Mouse (Mus musculus) intestine, embryonic 14.5 days (tissue): ENCODE results near the gene Them7. TPM values are rescaled to one million over a fixed set of nuclear protein-coding genes. Genes with fewer than 3 reads are reported as not detected.
A peak's percentile ranks its signal among the peaks of the same experiment; 100 is the strongest.

ENCODE experiments used
- ATAC-seq: fragments of 200-750 bp; cut with Nextera tagmentation; replicated peaks from 2 replicates; pipeline ENCODE4 v1.8.0; 2017; ENCODE audit warnings: low read depth, moderate number of reproducible peaks, moderate TSS enrichment, moderate library complexity; ENCODE audit not compliant: low FRiP score, low TSS enrichment
- DNase-seq: peaks from one replicate; pipeline ENCODE4 v3.0.0-alpha.2; 2018; ENCODE audit warnings: low spot score
- H3K27ac ChIP-seq: fragments of 300-500 bp; sonication (generic); 2 replicates; pipeline ENCODE4 v1.5.1; 2014; ENCODE audit warnings: low read depth, mild to moderate bottlenecking, control low read depth
- H3K27me3 ChIP-seq: fragments of 300-500 bp; sonication (generic); replicated peaks from 2 replicates; pipeline ENCODE4 v1.6.1; 2014; ENCODE audit warnings: low read length, control low read depth; ENCODE audit not compliant: control insufficient read depth, insufficient read depth
- H3K36me3 ChIP-seq: fragments of 300-500 bp; sonication (generic); 2 replicates; pipeline ENCODE4 v1.6.1; 2014; ENCODE audit warnings: low read length, control low read depth; ENCODE audit not compliant: control insufficient read depth, insufficient read depth
- H3K4me1 ChIP-seq: fragments of 300-500 bp; sonication (generic); replicated peaks from 2 replicates; pipeline ENCODE4 v1.6.1; 2014; ENCODE audit warnings: low read length, control low read depth, mixed read lengths; ENCODE audit not compliant: control insufficient read depth, insufficient read depth
- H3K4me2 ChIP-seq: fragments of 300-500 bp; sonication (generic); 2 replicates; pipeline ENCODE4 v1.6.1; 2014; ENCODE audit warnings: low read length
- H3K4me3 ChIP-seq: fragments of 300-500 bp; sonication (generic); 2 replicates; pipeline ENCODE4 v1.5.1; 2014; ENCODE audit warnings: low read depth, low read length, control low read depth, mixed read lengths
- H3K9ac ChIP-seq: fragments of 300-500 bp; sonication (generic); 2 replicates; pipeline ENCODE4 v1.6.1; 2014; ENCODE audit warnings: mild to moderate bottlenecking, low read length
- H3K9me3 ChIP-seq: fragments of 300-500 bp; sonication (generic); 2 replicates; pipeline ENCODE4 v1.6.1; 2016; ENCODE audit warnings: low read length, control low read depth; ENCODE audit not compliant: control insufficient read depth
- WGBS: fragments of 180-500 bp; shearing (Covaris S2); extraction: QIAGEN DNeasy Blood & Tissue Kit; methylation state at CpG from one replicate; pipeline ENCODE4 v1.1.7; 2014; 5-methylcytosine and 5-hydroxymethylcytosine counted together
- polyA plus RNA-seq: library from polyadenylated mRNA; unstranded; fragments of >200 nt; fragmentation: Nextera tagmentation; extraction: Ambion mirVana; gene quantifications from 2 replicates; pipeline ENCODE4 v1.2.1, GENCODE M21; 2014

Gene Them7
- polyA plus RNA-seq, 1 experiment from 2014 or later: 1.1 TPM

GRCm38 (mm10) chr2:105367623-105368022 lies 143.5 kb downstream of the Them7 start:
- ATAC-seq (no peak), DNase-seq (no peak)
- Histone ChIP-seq H3K27me3 (no peaks in the 10 kb centered on the region), H3K9ac (no peak overlapping the region), H3K4me2 (no peak overlapping the region), H3K36me3 (no peaks in the 10 kb centered on the region), H3K4me1 (no peaks in the 10 kb centered on the region), H3K4me3 (no peak overlapping the region), H3K27ac (no peak overlapping the region), H3K9me3 (no peaks in the 10 kb centered on the region)
- 37% methylated on average over 4 of the region's 4 CpGs for WGBS

GRCm38 (mm10) chr2:105370240-105370639 lies 146.1 kb downstream of the Them7 start:
- no peak for DNase-seq
- ATAC-seq: no peak
- H3K4me3 ChIP-seq: no peak overlapping the region
- H3K4me2 ChIP-seq: peak overlapping the region; percentile 9; the same call in 1 of the 2 replicates
- no peaks in the 10 kb centered on the region for H3K27me3 ChIP-seq
- H3K36me3 ChIP-seq: no peaks in the 10 kb centered on the region
- H3K9ac ChIP-seq: no peak overlapping the region
- H3K27ac ChIP-seq: no peak overlapping the region
- H3K4me1 ChIP-seq: no peaks in the 10 kb centered on the region
- H3K9me3 ChIP-seq: no peaks in the 10 kb centered on the region
- 17% methylated on average over 10 of the region's 10 CpGs for WGBS

DNA sequence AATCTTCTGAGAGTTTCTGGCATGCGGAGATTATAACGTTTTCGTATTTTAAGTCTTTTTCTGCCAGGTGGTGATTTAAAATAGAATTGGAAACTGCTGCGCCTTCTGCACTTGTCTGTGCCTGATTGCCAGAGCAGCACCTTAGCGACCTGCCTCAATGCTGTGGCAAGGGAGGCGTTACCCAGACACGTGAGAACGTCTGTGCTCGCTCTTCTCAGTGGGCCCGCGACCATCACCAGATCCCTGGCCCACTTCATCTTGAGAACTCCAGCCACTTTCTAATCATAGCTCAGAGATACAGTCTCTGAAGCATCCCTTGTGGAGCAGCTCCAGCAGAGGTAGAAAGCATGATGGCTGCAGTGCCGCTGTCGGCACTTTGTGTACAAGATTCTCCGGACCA lies 146.6 kb downstream of the Them7 start:
- no peak overlapping the region; the same call in 1 of the 2 replicates for H3K4me2 ChIP-seq

GRCm38 (mm10) chr2:105372156-105372555 lies 148.0 kb downstream of the Them7 start:
- Histone ChIP-seq H3K9me3 (no peaks in the 10 kb centered on the region), H3K4me3 (no peak overlapping the region), H3K27ac (no peak overlapping the region), H3K4me1 (no peaks in the 10 kb centered on the region), H3K9ac (no peak overlapping the region), H3K36me3 (no peaks in the 10 kb centered on the region), H3K27me3 (no peaks in the 10 kb centered on the region), H3K4me2 (no peak overlapping the region)
- WGBS: 91% methylated on average over 6 of the region's 6 CpGs
- ATAC-seq: no peak
- no peak for DNase-seq

More for the DNA sequence above, 146.6 kb downstream of the Them7 start:
- DNase-seq (no peak), ATAC-seq (no peak)
- Histone ChIP-seq H3K4me1 (no peaks in the 10 kb centered on the region), H3K4me3 (no peak overlapping the region), H3K27ac (no peak overlapping the region), H3K27me3 (no peaks in the 10 kb centered on the region), H3K9me3 (no peaks in the 10 kb centered on the region), H3K9ac (no peak overlapping the region), H3K36me3 (no peaks in the 10 kb centered on the region)
- 26% methylated on average over 14 of the region's 14 CpGs for WGBS

DNA sequence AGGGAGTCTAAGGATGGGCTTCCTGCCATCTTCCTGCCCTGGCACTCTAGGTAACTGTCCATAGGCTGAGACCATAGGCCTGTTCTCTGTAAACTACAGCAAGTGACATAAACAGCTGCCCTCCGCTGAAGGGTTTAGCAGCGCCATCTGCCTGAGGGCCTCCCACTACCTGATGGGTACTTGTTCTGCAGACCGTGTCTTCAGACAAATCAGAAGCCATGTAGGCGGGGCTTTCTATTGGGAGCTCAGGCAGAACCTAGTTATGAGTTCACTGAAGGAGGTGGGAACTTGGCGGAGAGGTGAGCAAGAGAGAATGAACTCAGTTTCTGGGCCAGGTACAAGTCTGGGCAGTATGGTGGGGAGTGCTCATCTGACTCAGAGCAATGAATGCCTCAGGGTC lies 148.6 kb downstream of the Them7 start:
- Histone ChIP-seq H3K27ac (no peak overlapping the region), H3K9ac (no peak overlapping the region), H3K4me1 (no peaks in the 10 kb centered on the region), H3K27me3 (no peaks in the 10 kb centered on the region), H3K36me3 (no peaks in the 10 kb centered on the region), H3K9me3 (no peaks in the 10 kb centered on the region), H3K4me2 (no peak overlapping the region), H3K4me3 (no peak overlapping the region)
- WGBS: 80% methylated on average over 5 of the region's 5 CpGs
- DNase-seq: no peak
- ATAC-seq: no peak

- Histone ChIP-seq H3K9me3 (no peaks in the 10 kb centered on the region), H3K4me2 (no peak overlapping the region), H3K27ac (no peak overlapping the region), H3K4me3 (no peak overlapping the region), H3K9ac (no peak overlapping the region), H3K4me1 (no peaks in the 10 kb centered on the region), H3K27me3 (no peaks in the 10 kb centered on the region), H3K36me3 (no peaks in the 10 kb centered on the region)
- DNase-seq (no peak), ATAC-seq (no peak)
- WGBS: 80% methylated on average over 11 of the region's 11 CpGs
Observed at GRCm38 (mm10) chr2:105373658-105374057, 149.5 kb downstream of the Them7 start.

- Histone ChIP-seq H3K36me3 (no peaks in the 10 kb centered on the region), H3K4me1 (no peaks in the 10 kb centered on the region), H3K9ac (no peak overlapping the region), H3K4me2 (no peak overlapping the region), H3K27ac (no peak overlapping the region), H3K4me3 (no peak overlapping the region), H3K27me3 (no peaks in the 10 kb centered on the region), H3K9me3 (no peaks in the 10 kb centered on the region)
- DNase-seq (no peak), ATAC-seq (peak; percentile 70; the same call in 1 of the 2 replicates)
- 78% methylated on average over 7 of the region's 7 CpGs for WGBS
Observed at GRCm38 (mm10) chr2:105375261-105375660, 151.1 kb downstream of the Them7 start.

DNA sequence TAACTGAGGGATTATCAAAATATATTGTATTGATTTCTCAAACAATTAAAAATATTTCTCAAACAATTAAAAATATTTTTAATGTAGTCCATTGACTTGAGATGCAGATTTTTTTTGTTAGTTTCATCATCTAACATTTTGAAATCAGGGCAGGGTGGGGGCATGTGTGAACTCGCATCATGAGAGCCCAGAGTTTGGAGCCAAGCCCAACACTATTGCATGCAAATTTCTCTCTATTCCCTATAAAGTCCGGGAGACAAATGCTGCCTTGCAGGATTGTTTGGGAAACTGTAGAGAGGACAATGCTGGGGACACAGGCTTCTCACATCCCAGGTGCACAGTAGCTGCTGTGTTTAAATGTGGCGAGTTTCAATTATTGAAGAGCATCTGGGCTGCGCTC lies 151.6 kb downstream of the Them7 start:
- no peak overlapping the region for H3K4me2 ChIP-seq
- H3K27ac ChIP-seq: no peak overlapping the region
- H3K27me3 ChIP-seq: no peaks in the 10 kb centered on the region
- no peak overlapping the region for H3K4me3 ChIP-seq
- H3K9me3 ChIP-seq: no peaks in the 10 kb centered on the region
- ATAC-seq (no peak), DNase-seq (no peak)
- H3K9ac ChIP-seq: no peak overlapping the region
- H3K36me3 ChIP-seq: no peaks in the 10 kb centered on the region
- 74% methylated on average over 4 of the region's 4 CpGs for WGBS
- H3K4me1 ChIP-seq: no peaks in the 10 kb centered on the region

DNA sequence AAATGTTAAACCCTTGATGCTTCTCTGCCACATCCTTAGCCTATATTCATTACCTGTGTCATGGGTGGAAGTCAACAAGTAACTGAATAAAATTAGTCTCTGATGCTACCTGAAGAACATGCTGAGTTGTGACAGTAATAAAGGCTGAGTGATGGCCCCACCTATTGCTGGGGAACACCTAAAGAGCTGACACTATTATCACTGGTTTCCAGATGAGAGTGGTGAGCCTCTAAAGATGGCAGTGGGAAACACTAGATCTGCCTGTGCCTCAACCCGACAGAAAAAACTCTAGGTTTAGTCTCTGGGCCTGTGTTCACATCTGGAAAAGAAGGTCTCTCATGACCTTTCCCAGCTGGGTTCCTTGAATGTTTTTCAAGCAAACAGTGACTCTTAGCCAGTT lies 155.6 kb downstream of the Them7 start:
- no peak overlapping the region for H3K4me2 ChIP-seq
- H3K9ac ChIP-seq: no peak overlapping the region
- ATAC-seq: no peak
- no peaks in the 10 kb centered on the region for H3K4me1 ChIP-seq
- H3K9me3 ChIP-seq: no peaks in the 10 kb centered on the region
- 63% methylated on average over 1 of the region's 1 CpGs for WGBS
- H3K27me3 ChIP-seq: no peaks in the 10 kb centered on the region
- no peak for DNase-seq
- H3K27ac ChIP-seq: no peak overlapping the region
- peaks cover 9% of the 10 kb centered on the region; the same call in 1 of the 2 replicates for H3K36me3 ChIP-seq
- H3K4me3 ChIP-seq: no peak overlapping the region
